Mouse (Mus musculus) ES-Bruce4 (cell line): Measurements from ENCODE around the gene Trim23. TPM values are rescaled to one million over a fixed set of nuclear protein-coding genes. Genes with fewer than 3 reads are reported as not detected.

ENCODE experiments used
- H3K27ac ChIP-seq: 2 replicates; pipeline ENCODE4 v1.5.1; 2012; ENCODE audit warnings: low read length, inconsistent platforms; ENCODE audit not compliant: insufficient read depth
- H3K27me3 ChIP-seq: 2 replicates; pipeline ENCODE4 v1.6.1; 2012; ENCODE audit warnings: mild to moderate bottlenecking, low read length, inconsistent platforms; ENCODE audit not compliant: control insufficient read depth, poor library complexity, insufficient read depth, severe bottlenecking
- H3K36me3 ChIP-seq: 2 replicates; pipeline ENCODE4 v1.6.1; 2012; ENCODE audit warnings: inconsistent platforms, mild to moderate bottlenecking, low read length, moderate library complexity; ENCODE audit not compliant: control insufficient read depth, poor library complexity, insufficient read depth, severe bottlenecking
- H3K4me1 ChIP-seq: one replicate; pipeline ENCODE4 v1.8.1; 2011; ENCODE audit warnings: low read length; ENCODE audit not compliant: control insufficient read depth, insufficient read depth
- H3K4me3 ChIP-seq: 2 replicates; pipeline ENCODE4 v1.5.1; 2011; ENCODE audit warnings: low read depth, mild to moderate bottlenecking, low read length
- H3K9ac ChIP-seq: 2 replicates; pipeline ENCODE4 v1.6.1; 2012; ENCODE audit warnings: low read depth, mild to moderate bottlenecking, inconsistent platforms; ENCODE audit not compliant: poor library complexity, severe bottlenecking
- H3K9me3 ChIP-seq: replicated peaks from 2 replicates; pipeline ENCODE4 v1.6.1; 2012; ENCODE audit warnings: mild to moderate bottlenecking, low read length, inconsistent platforms; ENCODE audit not compliant: control insufficient read depth, poor library complexity, insufficient read depth, severe bottlenecking
- CTCF ChIP-seq: IDR thresholded peaks from one replicate; pipeline ENCODE4 v1.8.1; 2011; ENCODE audit warnings: low read depth, low read length
- EP300 ChIP-seq: IDR thresholded peaks from 2 replicates; pipeline ENCODE4 v1.6.1; 2011; ENCODE audit warnings: low read depth, low read length; ENCODE audit not compliant: insufficient read depth
- POLR2A ChIP-seq: IDR thresholded peaks from one replicate; pipeline ENCODE4 v1.8.1; 2011; ENCODE audit warnings: low read length; ENCODE audit not compliant: insufficient read depth
- polyA plus RNA-seq: library from polyadenylated mRNA; stranded (reverse); fragments of >200 nt; gene quantifications from 2 replicates; pipeline ENCODE4 v1.2.4, GENCODE M21; 2011; ENCODE audit warnings: low read depth; ENCODE audit not compliant: missing spikeins, insufficient read depth, insufficient read length

Gene Trim23
- 22.8 and 26.8 TPM in 2 replicates for polyA plus RNA-seq

GRCm38 (mm10) chr13:104178650-104179121 is at the start of gene Trim23:
Trim23 (plus strand) TSS chr13:104178797.
- TF ChIP-seq EP300 (no peak), POLR2A (peak; percentile 91), CTCF (peak; percentile 0)
- Histone ChIP-seq H3K9ac (peak within 1 kb of the TSS; percentile 70), H3K9me3 (no peaks in the 10 kb centered on the region), H3K4me1 (no peaks in the 10 kb centered on the region), H3K27me3 (no peaks in the 10 kb centered on the region), H3K27ac (peak within 1 kb of the TSS; percentile 39), H3K36me3 (peaks cover 5% of the 10 kb centered on the region), H3K4me3 (peak within 1 kb of the TSS; percentile 92)

DNA sequence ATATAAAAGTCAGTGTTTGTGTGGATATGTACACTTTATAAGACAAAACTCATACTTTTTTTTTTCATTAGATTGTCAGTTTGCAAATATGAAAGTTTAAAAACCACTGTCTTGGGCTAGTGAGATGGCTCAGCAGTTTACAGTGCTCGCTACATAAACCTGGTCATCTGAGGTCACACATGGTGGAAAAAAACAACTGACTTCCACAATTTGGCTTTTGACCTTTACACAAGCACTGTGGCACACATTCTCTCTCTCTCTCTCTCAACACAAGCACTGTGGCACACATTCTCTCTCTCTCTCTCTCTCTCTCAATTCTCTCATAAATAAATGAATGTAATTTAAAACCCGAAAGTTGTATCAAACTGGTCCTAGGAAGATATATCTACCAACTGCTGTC is 46.0 kb upstream of the Trim23 start:
- Histone ChIP-seq H3K4me1 (no peaks in the 10 kb centered on the region), H3K9me3 (no peaks in the 10 kb centered on the region), H3K36me3 (no peaks in the 10 kb centered on the region), H3K27ac (no peak overlapping the region), H3K9ac (no peak overlapping the region), H3K27me3 (no peaks in the 10 kb centered on the region), H3K4me3 (no peak overlapping the region)
- TF ChIP-seq POLR2A (no peak), EP300 (no peak), CTCF (no peak)

GRCm38 (mm10) chr13:104134510-104135085 is 44.0 kb upstream of the Trim23 start:
- Histone ChIP-seq H3K36me3 (no peaks in the 10 kb centered on the region), H3K9ac (no peak overlapping the region), H3K27me3 (no peaks in the 10 kb centered on the region), H3K4me1 (no peaks in the 10 kb centered on the region), H3K4me3 (no peak overlapping the region), H3K27ac (no peak overlapping the region), H3K9me3 (no peaks in the 10 kb centered on the region)
- TF ChIP-seq CTCF = no peak
- TF ChIP-seq EP300 = no peak
- no peak for TF ChIP-seq POLR2A

GRCm38 (mm10) chr13:104139369-104140209 is 39.0 kb upstream of the Trim23 start:
- H3K9ac ChIP-seq = no peak overlapping the region
- H3K4me1 ChIP-seq = no peaks in the 10 kb centered on the region
- H3K9me3 ChIP-seq = no peaks in the 10 kb centered on the region
- no peak overlapping the region; the same call in 1 of the 2 replicates for H3K4me3 ChIP-seq
- no peak overlapping the region for H3K27ac ChIP-seq
- no peaks in the 10 kb centered on the region for H3K27me3 ChIP-seq
- peaks cover 7% of the 10 kb centered on the region; the same call in 1 of the 2 replicates for H3K36me3 ChIP-seq
- no peak for TF ChIP-seq EP300
- TF ChIP-seq POLR2A = no peak
- peak; percentile 79 for TF ChIP-seq CTCF

DNA sequence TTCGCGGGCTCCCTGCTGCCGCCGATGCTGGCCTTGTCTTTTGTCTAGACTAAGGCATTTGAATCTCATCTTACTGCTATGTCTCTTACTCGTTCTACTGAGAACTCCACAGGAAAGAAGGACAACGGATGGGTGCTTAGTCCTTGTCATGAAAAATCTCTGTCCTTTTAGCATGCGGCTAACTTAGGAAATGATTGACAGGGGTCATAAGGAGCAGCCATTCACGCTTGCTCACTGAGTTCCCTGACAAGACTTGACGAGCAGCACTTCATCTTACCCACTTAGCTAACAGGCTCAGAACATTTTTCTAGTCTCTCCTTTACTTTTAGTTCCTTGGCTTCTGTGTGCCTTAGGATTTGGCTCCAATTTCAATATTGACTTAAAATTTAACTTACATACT is 33.7 kb upstream of the Trim23 start:
- Histone ChIP-seq H3K9ac (no peak overlapping the region), H3K9me3 (no peaks in the 10 kb centered on the region), H3K36me3 (peaks cover 26% of the 10 kb centered on the region), H3K27me3 (no peaks in the 10 kb centered on the region), H3K4me1 (no peaks in the 10 kb centered on the region), H3K27ac (no peak overlapping the region), H3K4me3 (no peak overlapping the region)
- TF ChIP-seq CTCF (no peak), EP300 (no peak), POLR2A (no peak)

DNA sequence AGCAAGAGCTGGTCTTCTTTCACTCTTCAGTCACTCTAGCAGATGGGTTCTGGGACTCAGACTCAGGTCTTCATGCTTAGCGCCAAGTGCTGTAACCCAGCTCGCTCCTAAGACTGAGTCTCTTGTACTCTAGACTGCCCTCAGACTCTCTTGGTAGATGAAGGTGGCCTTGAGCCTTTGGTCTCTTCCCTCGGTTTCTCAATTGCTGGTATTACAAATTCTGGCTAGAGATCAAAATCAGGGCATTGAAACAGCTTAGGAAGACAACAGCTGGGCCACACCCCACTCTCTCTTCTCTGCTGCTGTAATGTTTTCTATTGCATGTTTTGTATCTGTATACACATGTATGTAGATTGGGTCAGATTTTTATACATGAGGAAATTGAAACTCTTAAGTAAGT is 33.0 kb upstream of the Trim23 start:
- no peak for TF ChIP-seq EP300
- TF ChIP-seq POLR2A = no peak
- TF ChIP-seq CTCF = no peak
- H3K27ac ChIP-seq = no peak overlapping the region
- no peaks in the 10 kb centered on the region for H3K4me1 ChIP-seq
- no peak overlapping the region for H3K9ac ChIP-seq
- no peaks in the 10 kb centered on the region for H3K9me3 ChIP-seq
- no peak overlapping the region for H3K4me3 ChIP-seq
- H3K36me3 ChIP-seq = peaks cover 28% of the 10 kb centered on the region
- no peaks in the 10 kb centered on the region for H3K27me3 ChIP-seq
